Mouse (Mus musculus) left cerebral cortex, postnatal 36 days (tissue): Measurements from ENCODE around the gene Sgsm2. TPM values are rescaled to one million over a fixed set of nuclear protein-coding genes. Genes with fewer than 3 reads are reported as not detected.
A peak's percentile ranks its signal among the peaks of the same experiment; 100 is the strongest.

Source experiments
- DNase-seq, 2 experiments: peaks; one replicate each; pipeline ENCODE4 v3.0.0; 2021 to 2022; ENCODE audit warnings: low spot score in 2 of 2, mixed read lengths in 1 of 2
- intact Hi-C: fragments of 180-260 bp; cut with DNase I; formaldehyde crosslinking; loops from one replicate; pipeline ENCODE4 v1.15.1; 2025
- total RNA-seq, 2 experiments: library from RNA; stranded (reverse); gene quantifications; 2 replicates each; pipeline ENCODE4 v1.2.3; 2021

Gene Sgsm2
- 10 to 100 TPM; 80.2 to 81.6 TPM for total RNA-seq

DNA sequence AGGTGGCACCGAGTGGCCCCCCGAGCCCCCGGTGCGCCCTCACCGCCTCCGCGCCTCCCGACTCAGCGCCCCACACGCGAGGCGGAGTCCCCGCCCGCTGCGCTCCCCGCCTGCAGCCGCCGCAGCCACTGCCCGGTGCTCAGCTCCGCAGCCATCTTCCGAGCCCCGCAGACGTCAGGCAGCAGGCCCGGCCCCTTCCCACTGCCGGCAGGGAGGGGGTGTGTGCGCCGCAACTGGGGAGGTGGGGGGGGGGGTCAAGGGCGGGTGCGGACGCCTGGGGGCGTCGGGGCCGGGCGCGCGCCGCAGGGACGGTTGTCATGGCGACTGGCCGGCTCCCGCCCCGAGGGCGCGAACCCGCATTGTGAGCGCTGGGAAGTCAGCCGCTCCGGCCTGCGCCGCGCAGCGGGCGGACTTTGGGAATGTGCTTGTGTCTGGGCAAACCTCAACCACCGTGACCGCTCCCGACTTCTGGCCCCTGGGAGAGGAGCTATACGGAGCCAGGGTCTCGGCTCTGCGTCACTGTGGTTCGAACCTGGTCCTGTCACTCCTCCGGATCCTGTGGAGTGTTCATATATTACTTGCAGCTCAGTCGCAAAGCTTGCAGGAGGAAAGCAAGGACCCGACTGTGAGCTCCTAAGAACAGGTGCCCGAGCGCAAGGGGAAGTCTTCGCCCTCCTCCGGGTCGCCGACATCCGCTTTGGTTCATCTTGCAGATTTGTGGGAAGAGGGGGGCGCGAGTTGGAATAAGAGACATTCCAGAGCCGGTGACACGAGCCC lies at the start of gene Sgsm2:
Gene Sgsm2 (minus strand): TSS at position 160 of the 777 bp plus-strand sequence.
- intact Hi-C loops, result no loop called here
- peak in 1 of 2 experiments; percentile 83 for DNase-seq

DNA sequence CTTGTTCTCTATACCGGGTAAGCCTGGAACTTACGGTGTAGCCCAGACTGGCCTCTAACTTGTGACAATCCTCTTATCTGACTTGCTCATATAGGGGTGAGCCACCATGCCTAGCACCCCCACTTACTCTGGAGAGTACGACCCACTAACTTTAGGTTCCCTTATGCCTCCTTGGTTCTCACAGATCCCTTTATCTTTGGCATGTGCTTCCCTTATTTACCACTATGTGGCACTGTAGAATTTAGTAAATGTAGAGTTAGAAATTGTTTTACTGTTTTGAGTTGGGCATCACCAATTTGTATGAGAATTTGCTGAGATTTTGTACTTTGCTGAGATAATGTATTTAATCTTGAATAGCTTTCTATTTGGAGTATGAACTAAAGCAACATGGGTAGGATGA lies 49.5 kb upstream of the Sgsm2 start:
- DNase-seq, result no peak
- intact Hi-C loops, result loop anchor here (2.0 kb wide), 1 partner anchor 220 kb away; no protein-coding TSS in a partner anchor

DNA sequence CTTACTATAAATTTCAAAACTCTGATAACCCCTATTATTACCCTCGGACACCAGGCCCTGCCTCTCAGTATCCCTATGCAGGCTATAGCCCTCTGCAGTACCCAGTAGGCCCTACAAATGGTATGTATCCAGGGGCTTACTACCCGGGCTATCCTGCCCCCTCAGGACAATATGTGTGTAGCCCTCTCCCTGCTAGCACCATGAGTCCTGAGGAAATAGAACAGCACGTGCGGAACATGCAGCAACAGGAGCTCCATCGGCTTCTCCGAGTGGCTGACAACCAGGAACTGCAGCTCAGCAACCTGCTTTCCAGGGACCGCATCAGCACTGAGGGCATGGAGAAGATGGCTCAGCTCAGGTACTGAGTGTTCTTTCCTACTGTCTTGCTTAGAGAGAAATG lies 33.5 kb upstream of the Sgsm2 start:
- intact Hi-C loops, result no loop called here
- no peak for DNase-seq

DNA sequence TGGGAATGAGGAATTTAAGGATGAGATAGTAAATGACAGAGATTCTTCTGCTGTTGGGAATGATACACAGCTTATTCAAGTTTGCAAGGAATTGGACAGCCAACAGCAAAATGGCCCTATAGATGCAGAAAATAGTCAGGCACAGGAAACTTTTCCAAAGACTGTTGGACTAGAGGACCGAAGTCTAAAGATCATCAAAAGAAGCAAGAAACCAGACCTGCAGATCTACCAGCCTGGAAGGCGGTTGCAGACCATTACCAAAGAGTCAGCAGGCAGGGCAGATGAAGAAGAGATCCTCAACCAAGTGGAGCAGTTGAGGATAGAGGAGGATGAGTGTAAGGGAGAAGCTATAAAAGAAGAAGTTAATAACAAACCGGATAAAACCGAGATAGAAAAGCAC lies 32.3 kb upstream of the Sgsm2 start:
- no peak for DNase-seq
- intact Hi-C loops, result no loop called here

DNA sequence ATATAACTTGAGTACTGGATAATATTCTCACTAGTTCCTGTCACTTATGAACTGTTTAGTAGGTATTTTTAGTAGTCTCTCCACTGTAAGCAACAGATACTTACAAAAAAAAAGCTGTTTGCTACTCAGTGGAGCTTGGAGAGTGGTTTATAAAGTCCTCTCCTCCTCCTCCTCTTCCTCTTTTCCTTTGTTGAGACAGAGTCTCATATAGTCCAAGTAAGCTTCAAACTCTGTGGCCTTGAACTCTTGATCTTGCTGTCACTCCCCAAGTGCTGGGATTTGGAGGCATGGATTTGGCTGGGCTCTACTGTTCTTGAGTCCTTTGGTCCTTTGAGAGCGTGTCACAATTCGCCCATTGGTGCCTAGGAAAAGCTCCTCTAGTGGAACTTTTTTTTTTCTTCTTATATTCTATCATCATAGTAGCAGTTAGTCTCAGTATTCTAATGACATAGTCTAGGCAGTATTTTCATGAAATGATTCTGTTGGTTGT lies 30.4 kb upstream of the Sgsm2 start:
- DNase-seq, result no peak
- intact Hi-C loops, result no loop called here

DNA sequence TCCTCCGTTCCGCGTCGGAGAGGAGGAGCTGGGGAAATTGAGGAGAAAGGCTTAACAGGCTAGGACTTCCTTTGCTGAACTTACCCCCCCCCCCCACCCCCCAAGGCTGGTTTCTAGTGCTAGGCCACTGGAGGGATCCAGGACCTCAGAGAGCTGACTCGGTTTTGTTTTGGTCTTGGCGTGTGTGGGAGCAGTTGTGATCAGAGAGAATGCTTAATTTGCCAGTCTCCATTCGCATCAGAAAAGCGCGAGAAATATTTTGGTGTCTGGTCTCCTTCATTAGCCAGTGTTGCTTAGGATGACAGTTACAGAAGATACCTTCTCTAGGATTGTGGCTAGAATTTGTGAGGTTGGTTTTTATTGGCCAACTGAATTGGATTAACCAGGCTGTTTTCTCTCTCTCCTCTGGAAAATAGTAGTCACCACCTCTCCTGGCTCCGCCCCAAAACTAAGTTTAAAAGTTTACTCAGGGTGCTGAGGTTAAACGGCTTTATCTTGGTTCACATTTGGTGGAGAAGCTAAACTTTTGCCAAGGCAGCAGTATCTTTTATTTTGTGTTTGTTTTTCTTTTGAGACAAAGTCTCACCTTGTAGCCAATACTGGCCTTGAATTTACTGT lies 29.6 kb upstream of the Sgsm2 start:
- no peak for DNase-seq
- intact Hi-C loops, result no loop called here

DNA sequence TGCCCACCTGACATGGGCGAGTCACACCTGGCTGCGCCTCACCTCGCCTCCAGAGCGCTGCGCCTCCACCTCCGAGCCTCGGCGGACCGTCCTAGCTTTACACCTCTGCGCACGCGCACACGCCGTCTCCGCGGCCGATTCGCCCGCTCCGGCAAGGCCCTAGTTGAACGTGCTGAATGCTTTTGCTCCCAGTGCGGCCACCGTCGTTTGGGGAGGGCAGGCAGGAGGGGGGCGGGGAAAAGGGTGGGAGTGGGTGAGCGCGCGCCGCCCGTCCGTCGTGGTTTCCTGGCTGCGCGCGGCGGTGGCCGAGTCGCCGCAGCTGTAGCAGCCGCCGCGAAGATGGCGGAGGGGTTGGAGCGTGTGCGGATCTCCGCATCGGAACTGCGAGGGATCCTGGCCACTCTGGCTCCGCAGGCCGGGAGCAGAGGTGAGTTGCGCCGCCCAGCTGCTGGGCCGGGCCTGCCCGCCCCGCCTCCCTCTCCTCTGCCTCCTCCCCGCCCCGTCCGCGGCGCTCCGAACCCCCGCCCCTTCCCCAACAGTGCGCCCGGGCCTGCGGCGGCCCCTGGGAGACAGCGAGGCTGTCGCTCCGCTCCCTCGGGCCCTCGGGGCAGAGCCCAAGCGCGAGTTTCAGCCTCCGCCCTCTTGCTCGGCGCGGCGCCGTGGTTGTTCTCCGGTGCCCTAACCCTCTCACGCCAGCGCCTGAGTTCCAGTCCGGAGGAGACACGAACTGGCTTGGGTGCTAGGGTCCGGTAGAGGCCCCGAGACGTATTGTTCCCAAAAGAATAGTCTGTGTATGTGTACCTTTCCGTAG lies 28.9 kb upstream of the Sgsm2 start, which contains the start of the genes Smg6 and Srr:
Gene Smg6 (plus strand): TSS at position 247 of the 811 bp plus-strand sequence.
Gene Srr (minus strand): TSS at position 372 of the 811 bp plus-strand sequence.
- peak; percentile 93 for DNase-seq
- intact Hi-C loops, result no loop called here

DNA sequence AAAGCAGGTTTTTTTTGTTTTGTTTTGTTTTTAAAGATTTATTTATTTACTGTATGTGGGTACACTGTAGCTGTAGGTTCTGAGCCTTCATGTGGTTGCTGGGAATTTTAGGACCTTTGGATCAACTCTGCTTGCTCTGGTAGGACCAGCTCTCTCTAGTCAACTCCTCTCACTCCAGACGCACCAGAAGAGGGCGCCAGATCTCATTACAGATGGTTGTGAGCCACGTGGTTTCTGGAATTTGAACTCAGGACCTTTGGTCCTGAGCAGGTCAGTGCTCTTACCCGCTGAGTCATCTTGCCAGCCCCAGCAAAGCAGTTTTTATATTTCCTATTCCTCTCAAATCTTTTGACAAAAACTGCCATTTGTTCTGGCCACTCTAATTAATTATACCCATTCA lies 27.3 kb upstream of the Sgsm2 start:
- DNase-seq, result no peak

DNA sequence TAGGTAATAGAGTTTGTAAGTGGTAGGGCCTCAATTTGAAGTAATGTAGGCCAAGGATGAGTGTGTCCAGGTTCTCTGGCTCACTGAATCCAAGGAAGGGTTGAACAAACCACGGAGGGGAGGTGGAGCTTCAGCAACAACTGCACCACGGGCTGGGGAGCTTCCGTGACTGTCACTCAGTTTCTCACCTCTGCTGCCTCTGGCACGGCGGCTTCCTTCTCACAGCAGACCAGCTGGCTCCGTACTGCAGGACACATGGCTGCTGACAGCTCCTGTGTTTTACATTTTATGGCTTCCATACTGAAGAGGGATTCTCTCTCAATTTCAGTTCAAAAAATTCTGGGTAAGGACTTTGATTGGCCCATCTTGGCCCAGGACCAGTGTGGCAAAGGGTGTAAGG lies 22.4 kb upstream of the Sgsm2 start:
- intact Hi-C loops, result no loop called here
- no peak for DNase-seq

More for the DNA sequence above, 27.3 kb upstream of the Sgsm2 start:
- intact Hi-C loops, result no loop called here

DNA sequence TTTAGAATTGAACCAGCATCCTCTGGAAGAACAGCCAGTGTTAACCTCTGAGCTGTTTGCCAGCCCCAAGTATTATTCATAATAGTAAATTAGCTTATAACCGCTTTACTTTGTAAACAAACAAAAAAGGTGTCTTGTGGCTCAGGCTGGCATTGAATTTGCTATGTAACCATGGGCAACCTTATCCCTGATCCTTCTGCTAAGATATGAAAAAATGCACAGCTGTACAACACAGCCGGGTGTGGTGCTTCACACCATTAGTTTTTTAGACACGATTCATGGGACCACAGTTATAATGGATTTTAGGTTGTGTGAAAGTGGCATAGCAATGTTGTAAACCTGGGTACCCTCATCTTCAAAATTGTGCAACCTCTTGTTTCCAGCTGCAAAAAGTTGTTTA lies 15.6 kb upstream of the Sgsm2 start:
- intact Hi-C loops, result no loop called here
- no peak for DNase-seq

DNA sequence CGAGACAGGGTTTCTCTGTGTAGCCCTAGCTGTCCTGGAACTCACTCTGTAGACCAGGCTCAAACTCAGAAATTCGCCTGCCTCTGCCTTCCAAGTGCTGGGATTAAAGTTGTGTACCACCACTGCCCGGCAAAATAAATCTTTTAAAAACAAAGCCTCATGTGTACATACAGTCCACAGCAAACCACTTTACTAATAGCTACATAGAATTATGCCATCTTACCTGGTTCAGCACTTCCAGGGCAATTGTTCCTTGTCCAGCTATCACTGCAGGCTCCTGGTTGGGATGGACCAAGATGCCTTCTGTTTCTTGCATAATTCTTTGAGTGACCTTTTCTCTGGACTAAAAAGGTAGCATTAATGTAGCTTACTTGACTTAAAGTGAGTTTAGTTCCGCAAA lies 13.1 kb upstream of the Sgsm2 start:
- intact Hi-C loops, result no loop called here
- DNase-seq, result no peak

DNA sequence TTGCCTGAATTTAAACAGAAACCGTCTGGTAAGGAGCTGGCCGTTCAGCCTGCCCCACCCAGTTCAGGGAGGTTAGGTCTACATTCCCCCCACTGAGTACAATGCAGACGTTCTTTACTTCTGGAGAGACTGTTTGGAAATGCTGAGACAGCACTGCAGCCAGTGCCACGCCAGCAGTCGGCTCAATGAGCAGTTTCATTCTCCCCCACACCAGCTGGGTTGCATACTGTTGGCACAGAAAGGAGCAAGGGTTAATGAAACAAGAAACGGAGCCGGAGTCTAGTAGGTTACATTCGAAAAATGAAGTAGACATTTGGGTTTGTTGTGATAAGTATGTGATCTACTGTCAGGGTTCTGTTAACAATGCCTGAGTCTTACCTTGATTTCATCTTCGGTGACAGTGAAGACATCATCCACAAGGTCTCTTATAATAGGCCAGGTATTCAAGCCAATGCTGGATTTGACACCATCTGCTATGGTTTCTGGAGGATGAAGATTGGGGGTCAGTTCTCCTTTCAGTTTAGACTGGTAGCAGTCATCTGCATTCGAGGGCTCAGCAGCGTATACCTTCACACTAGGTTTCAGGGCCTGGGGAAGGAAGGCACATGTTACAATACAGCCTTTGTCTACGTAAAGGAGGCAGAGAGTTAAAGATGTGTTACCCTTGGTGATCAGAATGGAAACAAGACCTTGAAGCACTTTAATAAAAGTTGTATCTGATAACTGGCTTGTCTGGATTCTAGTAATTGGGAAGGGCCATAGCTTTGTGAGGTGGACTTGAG lies 11.9 kb upstream of the Sgsm2 start:
- DNase-seq, result no peak
- intact Hi-C loops, result no loop called here

DNA sequence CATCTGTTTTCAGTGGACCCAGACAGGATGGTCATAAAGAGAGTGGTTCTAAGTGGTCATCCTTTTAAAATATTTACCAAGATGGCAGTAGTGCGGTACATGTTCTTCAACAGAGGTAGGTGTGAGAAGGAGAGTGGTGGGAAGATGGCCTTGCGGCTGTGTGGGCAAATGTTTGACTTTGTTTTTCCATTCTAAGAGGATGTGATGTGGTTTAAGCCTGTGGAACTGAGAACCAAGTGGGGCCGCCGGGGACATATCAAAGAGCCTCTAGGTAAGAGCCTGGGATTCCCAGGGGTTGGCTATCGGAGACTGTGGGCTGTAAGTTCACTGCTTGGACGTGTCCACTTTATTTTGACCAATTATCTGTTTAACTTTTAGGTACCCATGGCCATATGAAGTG lies 11.0 kb upstream of the Sgsm2 start:
- intact Hi-C loops, result no loop called here
- no peak for DNase-seq

DNA sequence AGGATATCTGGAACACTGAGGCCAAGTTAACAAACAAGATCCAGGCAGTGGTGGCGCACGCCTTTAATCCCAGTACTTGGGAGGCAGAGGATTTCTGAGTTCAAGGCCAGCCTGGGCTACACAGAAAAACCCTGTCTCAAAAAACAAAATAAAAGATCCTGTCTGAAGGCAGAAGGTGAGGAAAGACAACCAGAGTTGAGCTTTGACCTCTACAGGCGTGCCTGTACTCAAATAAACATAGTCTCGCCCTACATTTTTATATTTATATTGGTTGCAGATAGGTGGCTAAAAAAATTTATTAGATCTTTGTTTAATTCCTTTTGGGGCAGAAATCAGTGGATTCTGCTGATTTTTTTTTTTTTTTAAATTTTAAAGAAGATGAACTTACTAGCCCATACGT lies 5.6 kb upstream of the Sgsm2 start:
- no peak for DNase-seq
- intact Hi-C loops, result no loop called here

DNA sequence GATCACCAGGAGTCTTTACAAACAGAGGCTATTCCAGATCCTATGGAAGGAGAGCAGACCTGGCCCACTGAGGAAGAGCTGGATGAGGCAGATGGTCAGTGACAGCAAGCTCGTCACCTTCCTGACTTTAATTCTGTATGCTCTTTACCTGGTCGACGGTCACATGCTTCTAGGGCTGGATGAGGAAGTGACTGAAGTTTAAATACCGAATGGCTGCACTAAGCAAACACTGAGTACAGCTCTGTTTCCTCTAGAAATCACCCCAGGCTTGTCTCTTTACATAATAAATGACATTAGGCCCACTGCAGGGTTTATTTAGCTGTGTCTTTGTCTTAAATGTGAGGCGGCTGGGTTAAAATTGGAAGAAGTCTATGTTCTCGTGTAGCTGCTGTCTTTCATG lies 4.7 kb upstream of the Sgsm2 start:
- intact Hi-C loops, result no loop called here
- DNase-seq, result no peak

DNA sequence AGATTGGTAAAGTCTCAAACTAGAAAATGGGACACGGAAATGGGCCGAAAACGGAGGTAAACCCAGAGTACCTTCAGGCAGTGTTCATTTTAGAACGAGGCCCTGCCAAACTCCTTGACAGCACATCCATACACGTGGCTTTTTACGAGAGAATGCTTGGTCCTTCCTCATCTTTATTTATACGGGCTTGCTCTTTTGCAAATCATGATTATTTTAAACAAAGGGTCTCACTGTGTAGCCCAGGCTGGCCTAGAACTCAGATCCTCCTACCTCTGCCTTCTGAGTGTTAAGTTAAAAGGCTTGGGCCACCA lies 1.6 kb upstream of the Sgsm2 start:
- no peak for DNase-seq
- intact Hi-C loops, result no loop called here

DNA sequence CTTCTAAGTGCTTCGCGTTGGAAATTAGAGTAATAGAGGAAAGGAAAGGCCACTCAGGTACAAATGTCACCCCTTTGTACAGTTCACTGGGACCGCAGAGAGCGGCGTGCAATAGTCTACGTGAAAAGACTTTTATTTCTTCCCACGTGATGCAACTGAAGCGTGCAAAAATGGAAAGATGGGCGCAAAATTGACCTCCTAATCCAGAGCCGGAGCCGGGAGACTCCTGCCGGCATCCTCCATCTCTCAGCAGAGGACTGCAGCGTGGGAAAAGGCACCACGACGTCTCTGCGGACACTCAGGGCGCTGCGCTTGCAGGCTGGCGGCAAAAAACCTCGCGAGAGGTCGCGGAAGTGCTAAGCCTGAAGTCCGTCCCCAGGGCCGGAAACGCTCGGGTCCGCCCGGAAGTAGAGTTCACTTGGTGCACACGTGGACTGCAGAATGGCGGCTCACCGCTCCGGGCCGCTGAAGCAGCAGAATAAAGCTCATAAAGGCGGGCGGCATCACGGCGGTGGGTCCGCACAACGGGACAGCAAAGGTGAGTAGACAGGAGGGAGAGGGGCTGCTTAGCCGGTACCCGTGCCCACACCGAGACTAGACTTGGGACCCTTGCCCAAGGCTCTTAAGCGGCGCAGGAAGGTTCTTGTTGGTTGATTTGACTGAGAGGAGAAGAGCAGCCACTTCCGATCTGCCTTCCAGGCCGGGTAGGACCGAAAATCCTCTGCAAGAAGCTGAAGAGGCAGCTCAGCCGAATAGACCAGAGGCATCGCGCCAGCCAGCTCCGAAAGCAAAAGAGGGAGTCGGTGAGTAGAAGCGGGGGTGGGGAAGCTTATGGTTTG lies 1.0 kb upstream of the Sgsm2 start, which contains the start of gene Tsr1:
Gene Tsr1 (plus strand): TSS at position 394 of the 839 bp plus-strand sequence.
- DNase-seq, result peak; percentile 89 to 91
- intact Hi-C loops, result no loop called here

DNA sequence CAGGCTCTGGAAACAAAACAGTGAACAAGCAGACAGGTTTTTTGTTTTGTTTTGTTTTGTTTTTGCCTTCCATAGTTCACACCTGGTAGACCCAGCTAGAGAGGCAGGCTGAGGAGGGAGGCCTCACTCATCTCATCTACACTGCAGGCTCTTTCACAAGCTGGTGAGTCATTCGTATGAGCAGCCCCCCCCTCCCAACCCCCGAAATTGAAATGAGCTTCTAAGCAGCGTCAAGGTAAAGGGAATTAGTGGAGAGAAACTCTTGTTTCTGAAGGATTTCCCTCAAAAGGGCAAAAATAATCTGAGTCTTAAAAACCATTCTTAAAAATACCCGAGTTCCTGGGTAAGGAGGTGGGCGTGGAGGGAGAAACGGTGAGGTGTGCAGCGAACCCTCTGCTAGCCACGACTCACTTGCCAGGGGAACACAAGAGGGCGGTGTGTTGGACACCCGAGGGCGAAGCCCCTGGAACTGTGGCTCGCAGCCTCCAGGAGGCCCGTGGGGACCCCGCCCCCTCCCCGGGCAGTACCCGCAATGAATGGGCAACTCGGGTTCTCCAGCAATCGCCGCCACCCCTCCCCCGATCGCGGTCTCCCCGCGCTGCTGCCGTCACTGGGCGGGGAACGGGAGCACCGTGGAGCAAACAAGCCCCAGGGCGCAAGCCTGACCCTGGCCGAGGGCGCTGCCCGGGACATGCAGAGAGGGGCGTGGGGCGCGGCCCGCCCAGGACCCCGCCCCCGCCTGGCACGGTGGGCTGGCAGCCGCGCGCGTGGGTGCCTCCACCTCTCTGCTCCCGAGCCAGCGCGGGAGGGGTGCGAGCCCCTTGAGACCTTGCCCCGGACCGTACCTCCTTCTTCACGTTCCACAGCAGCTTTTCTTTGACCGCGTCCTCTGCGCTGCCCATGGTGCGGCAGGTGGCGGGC lies 620 bp downstream of the Sgsm2 start:
- peak; percentile 72 to 74 for DNase-seq
- intact Hi-C loops, result no loop called here
